Mouse (Mus musculus): ENCODE results near the gene Rab8a. TPM values are rescaled to one million over a fixed set of nuclear protein-coding genes. Genes with fewer than 3 reads are reported as not detected.
A peak's percentile ranks its signal among the peaks of the same experiment; 100 is the strongest.
"Not testable (repeated sequence)": the region's sequence is repeated elsewhere in the genome, so short reads cannot be mapped to it uniquely, and the experiment has no call there.

Rab8a gene
- polyA plus RNA-seq (2012; rRNA removed), result 79.7 and 144 TPM in 2 replicates

DNA sequence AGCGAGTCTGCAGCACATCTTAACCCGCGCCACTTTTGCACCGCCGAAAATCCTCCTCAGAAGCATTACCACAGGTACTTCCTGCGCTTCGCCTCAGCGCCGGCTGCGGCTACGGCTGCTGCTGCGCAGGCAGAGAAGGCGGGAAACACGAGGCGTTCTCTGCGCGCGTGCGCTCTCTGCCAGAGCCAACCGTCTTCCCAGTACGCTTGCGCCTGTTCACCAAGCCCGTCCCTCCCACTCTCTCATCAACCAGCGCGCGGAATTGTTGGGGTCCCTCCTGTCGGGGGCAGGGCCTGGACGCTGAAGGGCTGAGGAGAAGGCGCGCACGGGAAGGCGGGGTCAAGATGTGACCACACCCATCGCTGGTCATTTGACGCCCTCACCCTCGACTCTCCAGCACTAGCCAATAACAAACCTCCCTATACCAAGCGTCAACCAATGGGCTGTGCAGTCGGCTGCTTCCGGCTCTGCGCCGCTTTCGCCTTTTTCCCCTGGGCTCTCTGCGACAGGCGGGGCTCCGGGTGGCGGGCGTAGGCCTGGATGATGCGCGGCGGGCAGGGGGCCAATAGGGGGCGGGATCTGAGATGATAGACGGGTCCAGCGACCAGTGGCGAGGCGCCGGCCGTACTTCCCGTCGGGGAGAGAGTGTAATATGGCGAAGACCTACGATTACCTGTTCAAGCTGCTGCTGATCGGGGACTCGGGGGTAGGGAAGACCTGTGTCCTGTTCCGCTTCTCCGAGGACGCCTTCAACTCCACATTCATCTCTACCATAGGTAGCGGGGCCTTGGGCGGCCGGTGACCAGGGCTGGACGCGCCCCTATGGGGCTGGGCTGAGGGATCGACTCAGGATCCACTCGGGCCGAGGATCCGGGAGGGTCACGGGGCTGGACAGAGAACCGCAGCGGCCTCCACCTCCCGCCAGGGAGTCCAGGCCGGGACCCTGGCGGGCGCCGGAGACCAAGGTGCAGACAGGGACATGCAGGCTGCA is at the start of gene Rab8a:
Rab8a (plus strand) TSS at position 494 of the 991 bp plus-strand sequence.
- DNase-seq (ENCODE audit: low read depth, low spot score), result peak; percentile 99
- under 1% methylated on average over 82 of the region's 82 CpGs for WGBS

DNA sequence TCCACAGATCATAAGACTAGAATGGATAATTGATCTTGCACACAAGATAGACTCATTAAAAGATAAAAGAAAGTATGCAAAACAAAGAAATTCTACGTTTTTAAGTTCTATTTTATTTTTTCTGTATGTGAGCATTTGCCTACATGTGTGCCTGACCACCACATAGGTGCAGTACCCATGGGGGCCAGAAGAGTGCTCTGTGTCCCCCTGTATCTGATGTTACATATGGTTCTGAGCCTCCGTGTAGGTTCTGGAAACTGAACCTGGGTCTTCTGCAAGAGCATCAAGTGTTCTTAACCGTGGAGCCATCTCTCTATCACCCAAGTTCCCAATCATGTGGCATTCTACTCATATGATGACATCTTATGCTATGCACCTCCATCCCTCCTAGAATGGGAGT is 48.5 kb upstream of the Rab8a start:
- no peak for DNase-seq (ENCODE audit: low read depth, low spot score)
- 67% methylated on average over 3 of the region's 3 CpGs for WGBS

DNA sequence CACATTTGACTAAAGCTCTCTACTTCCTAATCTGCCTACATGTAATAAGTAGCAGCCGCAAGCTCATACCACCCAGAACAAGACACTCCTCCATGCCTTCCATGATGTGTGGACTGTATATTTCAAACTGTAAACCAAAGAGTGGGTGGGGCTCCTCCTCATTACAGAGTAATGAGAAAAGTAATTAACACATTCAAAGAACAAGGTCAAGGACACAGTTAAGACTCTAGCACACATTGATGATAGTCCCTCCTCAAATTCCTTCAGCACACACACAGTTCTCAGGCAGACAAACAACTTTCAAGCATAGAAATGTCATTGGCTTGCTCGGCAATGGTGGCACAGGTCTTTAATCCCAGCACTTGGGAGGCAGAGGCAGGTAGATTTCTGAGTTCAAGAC is 45.8 kb upstream of the Rab8a start:
- 79% methylated on average over 2 of the region's 2 CpGs for WGBS
- no peak for DNase-seq (ENCODE audit: low read depth, low spot score)

DNA sequence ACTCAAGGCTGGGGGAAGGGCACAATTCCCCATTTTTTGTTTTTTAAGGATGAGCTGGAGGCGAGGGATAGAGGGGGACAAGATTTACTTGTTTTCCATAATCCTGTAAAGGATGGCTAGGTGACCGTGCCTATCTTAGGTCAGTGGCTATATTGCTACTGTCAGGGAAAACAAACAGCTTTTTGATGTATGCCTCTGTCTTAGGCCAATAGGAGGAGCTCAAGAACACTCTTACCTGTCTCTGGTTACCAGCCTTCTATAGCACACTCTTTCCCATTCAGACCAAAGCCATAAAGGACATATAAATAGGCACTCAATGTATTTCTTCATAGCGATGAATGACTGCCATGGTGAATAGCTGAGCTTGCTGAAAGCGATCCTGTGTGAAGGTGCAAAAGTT is 42.4 kb upstream of the Rab8a start:
- DNase-seq (ENCODE audit: low read depth, low spot score), result no peak
- WGBS, result 50% methylated on average over 4 of the region's 4 CpGs

DNA sequence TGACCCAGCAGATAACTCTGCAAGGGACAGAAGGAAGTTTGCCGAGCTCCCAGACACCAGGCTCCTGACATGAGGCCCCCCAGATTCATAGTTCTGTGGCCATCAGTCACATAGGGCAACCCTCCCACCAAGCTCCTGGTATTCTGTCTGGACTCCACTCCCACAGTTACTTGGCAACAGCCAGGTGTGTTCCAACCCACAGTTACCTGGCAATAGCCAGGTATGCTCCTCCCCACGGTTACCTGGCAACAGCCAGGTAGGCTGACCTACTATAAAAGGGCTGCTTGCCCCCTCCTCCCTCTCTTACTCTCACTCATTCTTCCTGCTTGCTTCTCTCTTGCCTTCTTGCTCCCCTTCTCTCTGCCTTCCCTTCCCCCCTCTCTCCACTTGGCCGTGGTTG is 39.5 kb upstream of the Rab8a start:
- DNase-seq (ENCODE audit: low read depth, low spot score), result not testable (repeated sequence)
- 29% methylated on average over 3 of the region's 3 CpGs for WGBS

DNA sequence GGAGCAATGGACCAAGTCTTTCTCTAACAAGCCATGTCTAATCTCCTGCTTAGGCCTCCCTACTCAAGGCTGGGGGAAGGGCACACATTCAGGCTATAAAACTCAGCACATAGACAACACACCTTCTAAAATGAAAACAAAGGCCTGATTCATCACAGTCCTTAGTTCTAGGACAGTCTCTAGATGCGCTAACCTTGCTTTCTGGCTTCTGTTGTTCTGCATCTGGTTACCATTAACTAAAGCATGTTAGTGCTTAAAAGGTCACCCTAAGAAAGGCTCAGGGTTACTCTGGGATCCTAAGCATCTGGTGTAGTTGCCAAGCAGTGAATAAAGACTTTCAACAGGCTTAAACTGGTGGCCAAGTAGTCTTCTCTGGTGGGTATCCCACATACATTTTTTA is 39.0 kb upstream of the Rab8a start:
- no peak for DNase-seq (ENCODE audit: low read depth, low spot score)
- WGBS, result 52% methylated on average over 1 of the region's 1 CpGs

DNA sequence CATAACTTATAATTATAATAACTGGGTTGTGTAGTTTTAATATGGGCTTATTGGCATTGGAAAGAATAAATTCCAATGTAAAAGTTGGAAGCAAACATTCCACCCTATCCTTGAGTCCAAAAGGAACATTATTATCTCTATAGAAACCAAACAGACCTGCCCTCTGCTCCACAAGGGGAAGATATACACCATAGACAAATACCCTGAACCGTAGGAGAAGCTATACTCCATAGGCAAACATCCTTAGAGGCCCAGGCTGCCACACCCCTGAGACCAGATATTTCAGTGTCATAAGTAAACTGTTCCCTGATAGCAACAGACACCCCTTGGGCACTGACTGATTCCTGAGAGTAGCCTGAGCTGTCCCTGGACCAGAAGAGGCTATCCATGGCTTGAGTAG is 33.2 kb upstream of the Rab8a start:
- no peak for DNase-seq (ENCODE audit: low read depth, low spot score)
- 30% methylated on average over 1 of the region's 1 CpGs for WGBS

DNA sequence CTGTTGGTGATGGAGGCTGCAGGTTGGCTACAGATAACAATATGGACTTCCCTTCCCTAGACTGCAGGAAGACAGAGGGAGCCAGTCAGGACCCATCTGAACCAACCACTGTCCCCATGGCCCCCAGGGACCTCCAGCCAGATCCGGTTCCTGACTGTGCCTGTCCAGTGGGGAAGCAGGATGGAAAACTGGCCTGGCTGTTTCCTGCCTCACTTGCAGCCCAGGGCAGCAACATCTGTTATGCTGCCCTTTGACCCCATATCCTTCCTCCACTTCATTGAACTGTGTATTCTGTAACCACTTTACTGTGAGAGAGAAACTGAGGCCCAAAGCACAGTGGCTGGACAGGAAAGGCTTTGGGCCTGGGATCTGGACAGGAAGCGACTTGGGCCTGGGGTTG is 29.7 kb upstream of the Rab8a start:
- WGBS, result 84% methylated on average over 2 of the region's 2 CpGs

DNA sequence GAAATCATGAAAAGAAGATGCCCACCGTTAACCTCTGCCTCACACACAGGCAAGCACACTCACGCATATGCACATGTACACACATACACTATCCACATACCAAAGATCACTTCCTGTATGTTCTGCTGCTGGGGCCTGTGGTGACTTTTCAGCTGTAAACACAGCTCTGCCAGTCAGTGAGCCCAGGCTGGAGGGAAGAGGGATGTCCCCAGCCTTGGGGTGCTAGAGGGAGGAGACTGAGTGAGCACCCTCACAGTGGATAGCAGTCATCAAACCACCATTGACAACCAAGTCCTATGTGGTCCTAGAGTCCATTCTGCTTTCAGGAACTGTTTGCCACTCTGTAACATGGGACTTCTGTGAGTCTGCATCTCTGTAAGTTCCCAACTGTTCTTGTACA is 29.1 kb upstream of the Rab8a start:
- no peak for DNase-seq (ENCODE audit: low read depth, low spot score)
- 73% methylated on average over 2 of the region's 2 CpGs for whole genome bisulfite sequencing

More for the DNA sequence above, 29.7 kb upstream of the Rab8a start:
- DNase-seq (ENCODE audit: low read depth, low spot score), result no peak

DNA sequence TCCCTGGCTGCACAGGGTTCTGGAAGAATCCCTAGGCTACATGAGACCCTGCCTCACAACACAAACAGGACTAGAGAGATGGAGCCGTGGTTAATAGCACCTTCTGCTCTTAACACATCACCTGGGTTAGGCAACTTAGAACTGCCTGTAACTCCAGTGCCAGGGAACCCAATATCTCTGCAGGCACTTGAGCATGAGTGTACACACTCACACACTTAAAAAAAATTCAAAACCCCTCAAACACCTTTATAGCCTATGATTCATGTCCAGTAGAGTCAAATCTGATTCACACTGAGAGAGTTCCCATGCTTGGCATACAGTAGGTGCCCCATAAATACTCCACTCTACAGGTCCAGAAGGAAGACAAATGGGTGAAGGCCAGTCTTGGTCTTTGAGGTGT is 28.6 kb upstream of the Rab8a start:
- WGBS, result 83% methylated on average over 1 of the region's 1 CpGs
- DNase-seq (ENCODE audit: low read depth, low spot score), result no peak

DNA sequence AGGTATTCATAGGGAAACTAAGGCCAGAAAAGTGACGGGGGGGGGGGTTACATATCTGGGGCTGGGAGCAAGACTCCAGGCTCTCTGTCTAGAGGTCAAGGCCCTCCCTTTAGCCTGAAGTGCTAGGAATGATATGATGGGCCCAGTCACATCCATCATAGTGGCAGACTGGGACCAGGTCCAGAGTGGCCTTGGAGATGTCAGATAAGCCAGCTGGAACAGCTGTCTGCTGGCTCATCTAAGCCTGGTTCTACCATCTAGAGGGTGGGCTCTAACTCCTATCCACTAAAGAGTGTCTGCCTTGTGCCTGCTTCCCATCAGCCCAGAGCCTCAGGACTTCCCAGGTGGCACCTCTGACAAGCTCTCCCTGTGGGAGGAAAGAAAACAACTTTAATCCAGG is 28.1 kb upstream of the Rab8a start:
- 77% methylated on average over 1 of the region's 1 CpGs for WGBS
- DNase-seq (ENCODE audit: low read depth, low spot score), result no peak

DNA sequence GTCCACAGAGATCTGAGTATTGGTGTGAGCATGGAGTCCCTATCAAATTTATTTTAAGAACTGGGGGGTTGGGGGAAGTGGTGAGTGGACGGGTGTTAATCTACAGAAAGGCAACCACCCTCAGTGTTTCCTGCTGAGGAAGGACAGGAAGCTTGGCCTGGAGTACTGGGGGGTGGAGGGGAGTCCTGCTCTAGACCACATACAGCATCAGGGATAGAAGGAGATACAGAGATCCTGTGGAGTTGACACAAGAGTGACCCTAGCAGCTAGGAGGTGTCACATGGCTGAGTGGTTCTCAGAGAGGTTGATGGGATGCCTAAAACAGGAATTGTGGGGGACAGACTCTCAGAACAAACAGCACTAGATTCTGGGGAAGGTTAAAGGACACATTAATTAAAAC is 27.5 kb upstream of the Rab8a start:
- WGBS, result 68% methylated on average over 1 of the region's 1 CpGs
- DNase-seq (ENCODE audit: low read depth, low spot score), result no peak

DNA sequence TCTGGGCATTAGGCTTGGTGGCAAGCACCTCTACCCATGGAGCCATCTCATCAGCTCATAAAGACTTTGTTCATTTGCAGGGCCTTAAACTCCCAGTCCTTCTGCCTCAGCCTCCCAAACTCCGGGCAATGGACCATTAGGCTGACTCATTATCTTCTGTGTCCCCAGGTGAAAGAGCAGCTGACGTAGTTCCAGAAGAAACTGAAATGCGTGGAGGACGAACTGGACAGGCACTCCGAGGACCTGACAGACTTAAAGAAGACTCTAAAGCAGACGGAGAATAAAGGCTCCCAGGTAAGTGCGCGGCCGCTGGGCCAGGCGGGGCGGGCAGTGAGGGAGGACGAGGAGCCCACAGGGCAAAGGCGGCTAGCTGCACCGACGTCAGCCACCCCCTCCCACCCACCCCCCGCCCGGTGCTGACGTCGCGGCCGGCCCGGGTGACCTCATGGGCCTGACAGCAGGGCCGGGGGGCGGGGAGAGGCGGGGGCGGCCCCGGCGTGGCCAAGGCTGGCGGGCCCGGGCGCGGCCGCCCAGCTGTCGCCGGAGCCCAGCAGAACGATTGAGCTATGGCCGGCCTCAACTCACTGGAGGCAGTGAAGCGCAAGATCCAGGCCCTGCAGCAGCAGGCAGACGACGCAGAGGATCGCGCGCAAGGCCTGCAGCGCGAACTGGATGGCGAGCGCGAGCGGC is 26.1 kb upstream of the Rab8a start, which contains the start of gene Tpm4:
Tpm4 (plus strand) TSS at position 220 of the 690 bp plus-strand sequence.
- WGBS, result under 1% methylated on average over 48 of the region's 49 CpGs
- no peak for DNase-seq (ENCODE audit: low read depth, low spot score)

DNA sequence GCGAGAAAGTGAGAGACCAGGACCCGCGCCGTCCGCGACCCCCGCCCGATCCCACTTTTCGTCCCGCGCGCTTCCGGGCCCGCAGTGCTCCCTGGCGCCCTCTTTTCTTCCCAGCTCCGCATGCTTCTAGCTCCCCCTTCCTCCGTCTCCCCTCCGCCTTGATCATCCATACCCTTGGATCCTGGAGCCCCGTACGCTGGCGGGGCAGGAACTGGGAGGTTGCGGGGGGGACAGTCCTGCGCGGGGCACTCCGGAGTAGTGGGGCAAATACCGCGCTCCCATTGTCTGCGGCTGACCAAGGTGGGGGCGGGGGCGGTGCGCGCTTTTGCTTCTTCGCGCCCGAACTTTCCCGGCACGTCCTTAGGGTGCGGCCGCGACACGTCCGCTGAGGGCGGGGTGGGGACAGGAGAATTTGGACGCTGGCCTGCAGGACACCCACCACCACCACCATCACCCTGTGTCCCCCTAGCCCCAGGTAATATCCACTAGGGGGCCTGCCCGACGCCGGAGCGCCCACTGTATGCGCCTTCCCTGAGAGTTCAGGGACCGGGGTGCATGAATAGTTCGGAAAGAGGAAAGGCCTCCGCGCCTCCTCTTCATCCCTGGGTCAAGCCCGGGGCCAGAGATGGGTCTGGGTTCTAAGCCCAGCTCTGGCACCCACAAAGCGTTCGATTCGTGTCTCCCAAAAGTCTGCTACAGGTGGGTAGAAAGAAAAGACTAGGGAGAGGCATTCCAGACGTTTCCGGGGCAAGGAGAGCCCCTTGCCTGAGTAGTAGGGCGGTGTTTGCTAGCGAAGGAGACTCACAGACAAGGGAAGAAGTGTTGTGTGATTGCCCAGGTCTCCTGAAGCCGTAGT is 25.3 kb upstream of the Rab8a start:
- WGBS, result under 1% methylated on average over 62 of the region's 62 CpGs
- DNase-seq (ENCODE audit: low read depth, low spot score), result no peak

DNA sequence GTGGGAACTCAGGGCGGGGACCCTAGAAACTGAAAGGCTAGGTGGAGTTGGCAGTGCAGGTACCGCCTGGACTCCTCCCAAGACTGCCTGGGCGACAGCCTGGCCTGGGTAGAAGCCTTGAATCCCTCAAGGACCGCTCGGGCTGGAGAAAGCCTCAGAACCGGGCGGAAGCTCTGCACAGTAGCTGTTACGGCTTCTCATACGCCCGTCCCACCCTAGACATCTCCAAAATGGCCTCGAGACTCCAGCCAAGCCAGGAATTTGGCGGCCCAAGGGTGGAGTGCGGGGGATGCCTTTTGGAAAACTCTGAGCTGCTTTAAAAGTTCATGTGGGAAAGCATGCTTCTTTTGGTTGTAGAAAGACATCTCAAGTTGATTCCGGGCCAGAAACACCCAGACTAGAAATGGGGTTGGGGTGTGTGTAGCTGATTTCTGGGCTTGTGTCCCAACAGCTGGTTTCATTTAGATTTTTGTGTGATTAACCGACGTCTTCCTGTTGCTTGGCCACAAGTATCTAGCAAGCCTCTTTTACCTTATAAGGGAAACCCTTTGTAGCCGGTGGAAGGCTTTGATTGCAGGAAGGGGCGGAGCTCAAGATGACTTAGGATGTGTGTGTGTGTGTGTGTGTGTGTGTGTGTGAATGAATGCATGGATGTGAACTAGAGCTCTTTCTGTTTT is 24.6 kb upstream of the Rab8a start:
- under 1% methylated on average over 18 of the region's 18 CpGs for WGBS
- DNase-seq (ENCODE audit: low read depth, low spot score), result peak; percentile 44

DNA sequence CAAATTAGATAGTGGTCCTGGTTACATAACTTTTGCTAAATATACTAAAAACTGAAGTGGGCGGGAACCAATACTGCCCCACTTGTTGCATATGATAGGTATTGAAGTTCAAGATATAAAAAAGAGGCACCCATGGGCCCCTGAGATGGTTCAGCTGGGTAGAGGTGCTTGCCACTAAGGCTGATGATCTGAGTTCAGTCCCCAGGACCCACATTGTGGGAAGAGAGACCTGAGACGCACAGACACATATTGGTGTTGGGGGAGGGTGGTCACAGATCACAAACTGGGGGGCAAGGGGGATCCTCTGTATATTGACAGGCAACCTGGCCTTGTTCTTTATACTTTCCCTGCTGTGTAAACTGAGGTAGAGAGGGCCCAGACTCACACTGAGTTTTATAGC is 23.6 kb upstream of the Rab8a start:
- WGBS, result 79% methylated on average over 2 of the region's 2 CpGs
- DNase-seq (ENCODE audit: low read depth, low spot score), result no peak

DNA sequence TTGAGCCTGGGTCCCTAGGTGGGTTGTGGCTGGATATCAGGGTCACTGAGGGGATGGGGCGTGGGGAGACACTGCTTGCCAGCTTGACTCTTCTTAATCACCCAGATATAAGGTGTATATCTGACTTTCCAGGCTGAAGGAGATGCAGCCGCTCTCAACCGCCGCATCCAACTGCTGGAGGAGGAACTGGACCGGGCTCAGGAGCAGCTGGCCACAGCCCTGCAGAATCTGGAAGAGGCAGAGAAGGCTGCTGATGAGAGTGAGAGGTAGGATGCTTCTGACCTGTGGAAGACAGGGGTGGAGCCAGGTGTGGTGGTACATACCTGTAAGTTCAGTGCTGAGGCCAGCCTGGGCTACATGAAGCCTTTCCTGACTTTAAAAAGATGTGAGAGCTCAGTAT is 22.5 kb upstream of the Rab8a start:
- DNase-seq (ENCODE audit: low read depth, low spot score), result no peak
- 84% methylated on average over 5 of the region's 5 CpGs for WGBS

DNA sequence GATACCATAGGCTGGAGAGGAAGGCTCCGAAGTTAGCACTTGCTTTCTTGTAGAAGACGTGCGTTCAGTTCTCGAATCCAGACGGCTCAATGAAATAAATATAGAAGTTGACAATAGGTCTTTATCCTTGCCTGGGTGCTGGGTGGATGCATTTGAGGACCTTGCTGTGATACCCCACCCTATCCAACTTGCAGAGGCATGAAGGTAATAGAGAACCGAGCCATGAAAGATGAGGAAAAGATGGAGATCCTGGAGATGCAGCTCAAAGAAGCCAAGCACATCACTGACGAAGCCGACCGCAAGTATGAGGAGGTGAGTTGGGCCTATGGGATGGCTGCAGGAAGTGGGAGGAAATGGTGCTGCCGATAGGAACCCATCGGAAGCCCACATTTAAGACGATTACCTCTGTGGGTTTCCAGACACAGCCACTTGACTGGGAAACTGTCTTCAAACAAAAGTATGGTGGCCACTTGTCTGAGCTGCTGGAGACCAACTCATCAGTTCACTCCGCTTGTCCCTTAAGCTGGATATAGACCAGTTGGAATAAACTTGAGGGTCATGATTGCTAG is 17.7 kb upstream of the Rab8a start:
- 92% methylated on average over 13 of the region's 13 CpGs for WGBS
- no peak for DNase-seq (ENCODE audit: low read depth, low spot score)

DNA sequence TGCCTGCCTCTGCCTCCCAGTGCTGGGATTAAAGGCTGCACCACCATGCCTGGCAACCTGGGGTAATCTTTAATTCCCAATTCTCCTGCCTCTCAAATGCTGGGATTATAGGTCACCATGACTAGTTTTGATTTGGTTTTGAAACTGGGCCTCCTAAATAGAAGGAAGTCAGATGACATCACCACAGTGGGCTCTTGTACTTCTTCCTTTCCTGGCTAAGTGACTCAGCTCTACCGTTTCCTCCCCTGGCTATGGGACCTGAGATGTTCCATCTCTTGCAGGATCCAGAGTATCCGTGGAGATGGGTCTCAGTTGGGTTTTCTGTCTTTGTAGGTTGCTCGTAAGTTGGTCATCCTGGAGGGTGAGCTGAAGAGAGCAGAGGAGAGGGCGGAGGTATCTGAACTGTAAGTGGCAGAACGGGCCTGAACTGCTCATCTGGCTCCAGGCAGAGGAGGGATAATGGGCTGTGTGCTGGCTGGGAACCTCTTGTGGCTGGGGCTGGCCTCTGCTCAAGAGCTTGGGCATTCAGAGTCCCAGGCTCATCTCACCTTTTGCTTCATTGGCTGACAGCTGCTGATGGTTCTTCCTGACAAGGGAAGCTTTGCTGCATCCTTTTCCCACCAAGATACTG is 16.5 kb upstream of the Rab8a start:
- 77% methylated on average over 5 of the region's 5 CpGs for WGBS

More for the DNA sequence above, 16.5 kb upstream of the Rab8a start:
- DNase-seq (ENCODE audit: low read depth, low spot score), result no peak

Measured in large intestine, adult 2 months (tissue).